Comparison of ENCODE assay signal across 16 mouse cellular contexts in genomic region chr7:64579887-64580286, GRCm38 (mm10).
DNase-seq lines count a peak whose midpoint lies in the region; ATAC-seq and TF ChIP-seq lines count a peak whose summit lies in the region.
"Had no signal": no experiment of that assay in that cellular context is flagged by ENCODE, and none has a peak within 500 bp of the region (broad histone marks: within the 10 kb centered on the region; RNA-seq: fewer than 3 reads in every experiment).

No protein-coding gene starts in this region.

- peak overlapping the region; percentile 63 for H3K27ac ChIP-seq in forebrain, embryonic 15.5 days (replicated peaks)
- H3K27ac ChIP-seq in hindbrain, postnatal 0 days, result peak overlapping the region; percentile 3
- H3K27ac ChIP-seq in neural tube, embryonic 13.5 days (replicated peaks), result peak overlapping the region; percentile 84
- H3K27ac ChIP-seq: embryonic facial prominence, embryonic 12.5 days; liver, embryonic 13.5 days had no signal

- H3K4me3 ChIP-seq in forebrain, embryonic 15.5 days, result no peak overlapping the region
- H3K4me3 ChIP-seq in hindbrain, postnatal 0 days (ENCODE audit: low read length), result no peak overlapping the region
- no peak overlapping the region for H3K4me3 ChIP-seq in neural tube, embryonic 13.5 days
- H3K4me3 ChIP-seq: embryonic facial prominence, embryonic 12.5 days; liver, embryonic 13.5 days had no signal

- WGBS in forebrain, embryonic 15.5 days, result 6% methylated on average over 4 of the region's 4 CpGs
- 22% methylated on average over 4 of the region's 4 CpGs for WGBS in hindbrain, postnatal 0 days
- WGBS in neural tube, embryonic 13.5 days, result 13% methylated on average over 4 of the region's 4 CpGs

- no peaks in the 10 kb centered on the region for H3K36me3 ChIP-seq in forebrain, embryonic 15.5 days
- no peaks in the 10 kb centered on the region for H3K36me3 ChIP-seq in hindbrain, postnatal 0 days (ENCODE audit: insufficient read depth, low read length)
- H3K36me3 ChIP-seq in neural tube, embryonic 13.5 days, result no peaks in the 10 kb centered on the region
- H3K36me3 ChIP-seq: embryonic facial prominence, embryonic 12.5 days; liver, embryonic 13.5 days had no signal

- H3K27me3 ChIP-seq in forebrain, embryonic 15.5 days, result no peaks in the 10 kb centered on the region
- no peaks in the 10 kb centered on the region for H3K27me3 ChIP-seq in hindbrain, postnatal 0 days (ENCODE audit: insufficient read depth, low read length)
- H3K27me3 ChIP-seq in neural tube, embryonic 13.5 days, result no peaks in the 10 kb centered on the region
- H3K27me3 ChIP-seq: embryonic facial prominence, embryonic 12.5 days; liver, embryonic 13.5 days had no signal

- H3K4me1 ChIP-seq in forebrain, embryonic 15.5 days, result peaks cover 24% of the 10 kb centered on the region
- H3K4me1 ChIP-seq in hindbrain, postnatal 0 days (ENCODE audit: insufficient read depth, low read length), result peaks cover 19% of the 10 kb centered on the region
- H3K4me1 ChIP-seq in neural tube, embryonic 13.5 days (replicated peaks), result peaks cover 42% of the 10 kb centered on the region
- H3K4me1 ChIP-seq: liver, embryonic 13.5 days had no signal

- no peak overlapping the region for H3K4me2 ChIP-seq in forebrain, embryonic 15.5 days (replicated peaks)
- H3K4me2 ChIP-seq in hindbrain, postnatal 0 days (ENCODE audit: low read depth, low read length), result no peak overlapping the region
- no peak overlapping the region for H3K4me2 ChIP-seq in neural tube, embryonic 13.5 days
- H3K4me2 ChIP-seq: embryonic facial prominence, embryonic 12.5 days; liver, embryonic 13.5 days had no signal

- H3K9ac ChIP-seq in forebrain, embryonic 15.5 days (replicated peaks), result no peak overlapping the region
- H3K9ac ChIP-seq in hindbrain, postnatal 0 days (replicated peaks; ENCODE audit: low read length), result no peak overlapping the region
- H3K9ac ChIP-seq in neural tube, embryonic 13.5 days, result no peak overlapping the region
- H3K9ac ChIP-seq: embryonic facial prominence, embryonic 12.5 days; liver, embryonic 13.5 days had no signal

- ATAC-seq in forebrain, embryonic 15.5 days (replicated peaks), result peak; percentile 39
- ATAC-seq in hindbrain, postnatal 0 days, result 0 out of 2 replicates have a peak, but pooled peaks have one; percentile 43
- peak; percentile 77 for ATAC-seq in neural tube, embryonic 13.5 days (ENCODE audit: low read depth)
- no peak for ATAC-seq in granulocyte monocyte progenitor cell, adult 5-6 weeks (replicated peaks; ENCODE audit: poor library complexity, severe bottlenecking)

- peak; percentile 14 for DNase-seq in embryo, embryonic 10.5 days (ENCODE audit: low spot score)
- no peak for DNase-seq in embryo, embryonic 10 days (ENCODE audit: low spot score)
- peak; percentile 23 for DNase-seq in hindbrain, postnatal 0 days (ENCODE audit: low spot score)
- DNase-seq in thymus, postnatal 25 days, result no peak
- DNase-seq in spleen, adult 18-20 months, result no peak
- DNase-seq: cerebellum, adult 18-20 months; kidney, postnatal 10 days; left cerebral cortex, postnatal 4 days; liver, embryonic 13.5 days; lung, postnatal 10 days; right cerebral cortex, postnatal 14 days; thymus, adult 18-20 months had no signal

- TF ChIP-seq CTCF in hindbrain, postnatal 0 days (IDR thresholded peaks at IDR 0.05; ENCODE audit: low read depth), result no peak

- H3K9me3 ChIP-seq in forebrain, embryonic 15.5 days, result no peaks in the 10 kb centered on the region
- no peaks in the 10 kb centered on the region for H3K9me3 ChIP-seq in hindbrain, postnatal 0 days (ENCODE audit: low read length)
- no peaks in the 10 kb centered on the region for H3K9me3 ChIP-seq in neural tube, embryonic 13.5 days
- H3K9me3 ChIP-seq: embryonic facial prominence, embryonic 12.5 days had no signal

Comparison
In these comparisons a context has a peak if more than half of its experiments do, and no peak if none do; other contexts are left out.
1. DNase-seq: peak in embryo, embryonic 10.5 days (single experiment) and hindbrain, postnatal 0 days (single experiment); none in embryo, embryonic 10 days (single experiment), thymus, postnatal 25 days (single experiment) and spleen, adult 18-20 months (0 of 2).
2. H3K27ac ChIP-seq: peak in every context shown above with its lines; median percentile 84 in neural tube, embryonic 13.5 days; 63 in forebrain, embryonic 15.5 days; 3 in hindbrain, postnatal 0 days.